Comparison of ENCODE assay signal across 12 mouse cellular contexts in genomic region chr19:50667516-50667915, GRCm38 (mm10). TPM values are rescaled to one million over a fixed set of nuclear protein-coding genes. Genes with fewer than 3 reads are reported as not detected.
"Had no signal": no experiment of that assay in that cellular context is flagged by ENCODE, and none has a peak within 500 bp of the region (broad histone marks: within the 10 kb centered on the region; RNA-seq: fewer than 3 reads in every experiment).

No protein-coding gene starts in this region.

- DNase-seq: right cerebral cortex, adult 18-20 months; right cerebral cortex, postnatal 14 days; right cerebral cortex, postnatal 25 days; right cerebral cortex, postnatal 4 days; spleen, adult 18-20 months; thymus, adult 18-20 months; thymus, adult 2 months; thymus, postnatal 14 days; thymus, postnatal 25 days; thymus, postnatal 36 days; thymus, postnatal 4 days had no signal

RNA-seq across cellular contexts. Expression of gene Sorcs1, which starts 10.9 kb away (rescaled TPM):
- total RNA-seq: neutrophil, adult 5-6 weeks had no signal
